Mouse (Mus musculus) lung, adult 2 months (tissue): Measurements from ENCODE around the gene Ier2. TPM values are rescaled to one million over a fixed set of nuclear protein-coding genes. Genes with fewer than 3 reads are reported as not detected.
"Not testable (repeated sequence)": the region's sequence is repeated elsewhere in the genome, so short reads cannot be mapped to it uniquely, and the experiment has no call there.

Experiments
- DNase-seq: peaks from one replicate; pipeline ENCODE4 v3.0.0; 2022
- H3K4me1 ChIP-seq: fragments of 200-500 bp; 2 replicates; pipeline ENCODE4 v1.6.1; 2011; ENCODE audit warnings: low read length; ENCODE audit not compliant: control insufficient read depth, insufficient read depth
- H3K4me3 ChIP-seq: fragments of 200-500 bp; replicated peaks from 2 replicates; pipeline ENCODE3; 2011; ENCODE audit warnings: low read depth, mild to moderate bottlenecking, control low read depth, low read length; ENCODE audit errors: extremely low read depth
- CTCF ChIP-seq: fragments of 200-500 bp; IDR thresholded peaks from 2 replicates; pipeline ENCODE4 v1.5.1; 2011; ENCODE audit warnings: mild to moderate bottlenecking, low read length, control low read depth; ENCODE audit not compliant: insufficient read depth
- POLR2A ChIP-seq: fragments of 200-500 bp; IDR thresholded peaks from 2 replicates; pipeline ENCODE4 v1.6.1; 2011; ENCODE audit warnings: low read depth, mild to moderate bottlenecking, control low read depth, low read length, borderline replicate concordance; ENCODE audit errors: extremely low read depth
- WGBS: fragments of 180-500 bp; shearing (Covaris S2); methylation state at CpG from one replicate; pipeline ENCODE4 v1.1.7; 2018; 5-methylcytosine and 5-hydroxymethylcytosine counted together
- polyA plus RNA-seq: library from polyadenylated mRNA; depleted of rRNA; stranded (reverse); fragments of >200 nt; gene quantifications from 2 replicates; pipeline ENCODE4 v1.2.3, GENCODE M21; 2012

Ier2 gene
- polyA plus RNA-seq, 1 experiment: 47.1 TPM

DNA sequence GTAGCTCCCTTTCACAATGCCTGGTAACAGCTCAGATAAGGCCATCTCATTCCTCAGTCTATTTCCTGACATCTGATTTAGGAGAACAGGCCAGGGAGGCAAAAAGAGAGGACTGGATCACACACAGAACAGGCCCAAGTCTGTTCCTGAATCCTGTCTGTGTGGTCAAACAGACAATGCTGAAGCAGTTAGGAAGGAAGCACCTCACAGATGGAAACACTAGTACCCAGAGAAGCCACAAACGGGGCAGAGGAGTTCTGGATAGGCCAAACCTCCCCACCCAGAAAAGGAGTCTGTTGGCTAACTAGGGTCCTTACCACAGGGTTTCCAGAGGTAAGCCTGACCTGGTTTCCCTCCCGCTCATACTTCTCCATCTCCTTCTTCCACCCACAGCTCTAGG is 19.6 kb upstream of the Ier2 start:
- DNase-seq: no peak
- Histone ChIP-seq H3K4me1 (peaks cover 6% of the 10 kb centered on the region), H3K4me3 (no peak overlapping the region)
- 71% methylated on average over 2 of the region's 2 CpGs for whole genome bisulfite sequencing
- TF ChIP-seq POLR2A: no peak
- no peak for TF ChIP-seq CTCF

DNA sequence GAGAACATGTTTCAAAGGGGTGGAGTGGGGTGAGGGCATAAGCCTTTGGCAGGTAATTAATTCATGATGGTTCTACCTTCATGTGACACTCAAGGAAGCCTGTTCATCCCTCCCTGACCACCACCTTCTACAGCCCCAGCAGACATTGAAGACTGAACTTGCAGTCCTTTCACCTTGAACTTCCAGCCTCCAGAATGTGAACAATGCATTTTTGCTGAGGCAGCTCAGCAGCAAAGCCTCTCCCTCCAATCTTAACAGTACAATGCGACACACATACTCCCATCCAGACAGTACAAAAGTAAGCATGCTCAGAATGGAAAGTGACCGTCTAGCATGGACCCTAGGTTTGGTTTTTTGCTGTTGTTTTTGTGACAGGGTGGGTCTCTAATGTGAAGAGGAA is 18.8 kb upstream of the Ier2 start:
- no peak overlapping the region for H3K4me3 ChIP-seq
- 76% methylated on average over 2 of the region's 2 CpGs for WGBS
- TF ChIP-seq POLR2A (no peak), CTCF (no peak)
- H3K4me1 ChIP-seq: peaks cover 4% of the 10 kb centered on the region
- DNase-seq: no peak

DNA sequence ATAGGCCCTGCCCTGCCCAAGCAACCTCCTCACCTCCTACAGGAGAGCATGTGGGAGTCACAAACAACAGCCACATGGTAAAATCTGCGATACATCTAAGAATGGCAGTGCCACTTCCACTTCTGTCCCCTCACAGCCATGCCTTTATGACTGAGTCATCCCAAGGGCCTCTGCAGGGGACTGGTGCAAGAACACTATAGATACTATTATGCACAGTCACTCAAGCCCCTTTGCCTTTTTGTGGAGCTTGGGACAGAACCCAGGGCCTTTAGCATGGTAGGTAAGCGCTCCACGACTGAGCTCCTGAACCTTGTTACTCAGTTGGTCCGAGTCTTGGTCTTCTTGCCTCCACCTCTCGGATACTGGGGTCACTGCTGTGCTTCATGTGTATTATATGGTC is 14.7 kb upstream of the Ier2 start:
- Histone ChIP-seq H3K4me1 (no peaks in the 10 kb centered on the region), H3K4me3 (no peak overlapping the region)
- TF ChIP-seq POLR2A (no peak), CTCF (no peak)
- no peak for DNase-seq
- 90% methylated on average over 5 of the region's 5 CpGs for WGBS

DNA sequence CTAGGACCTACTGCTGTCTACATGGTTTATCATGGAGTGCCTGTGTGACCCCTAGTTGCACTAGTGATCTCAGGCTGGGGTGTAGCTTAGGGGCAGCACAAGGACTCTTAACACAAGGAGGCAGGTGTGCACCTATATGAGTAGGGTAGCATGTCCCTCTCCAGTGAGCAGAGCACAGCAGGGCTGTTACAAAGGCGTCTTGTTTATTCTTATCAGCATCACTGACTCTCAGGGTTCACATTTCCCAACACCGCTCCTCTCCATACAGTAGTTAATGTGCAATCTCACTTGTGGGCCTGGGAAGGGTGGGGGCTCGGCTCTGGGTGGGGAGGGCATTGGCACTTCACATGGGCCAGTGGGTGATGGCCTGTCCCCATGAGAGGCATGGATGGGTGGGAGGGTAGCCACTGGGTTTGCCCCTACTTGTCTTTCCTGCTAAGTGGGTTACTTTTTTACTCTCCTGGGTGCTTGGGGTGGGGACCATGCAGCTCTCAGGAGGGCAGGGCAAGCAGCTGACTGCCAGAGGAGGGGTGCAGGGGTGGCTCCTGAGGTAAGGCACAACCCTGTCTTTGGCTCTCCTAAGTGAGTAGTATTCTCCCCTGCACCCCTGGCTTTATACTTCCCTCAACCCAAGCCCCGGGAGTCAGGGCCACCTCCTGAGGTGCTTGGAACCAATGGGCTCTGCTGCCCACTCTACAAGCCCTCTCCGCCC is 7.8 kb upstream of the Ier2 start:
- 75% methylated on average over 5 of the region's 5 CpGs for WGBS
- not testable (repeated sequence) for H3K4me1 ChIP-seq, DNase-seq, H3K4me3 ChIP-seq

DNA sequence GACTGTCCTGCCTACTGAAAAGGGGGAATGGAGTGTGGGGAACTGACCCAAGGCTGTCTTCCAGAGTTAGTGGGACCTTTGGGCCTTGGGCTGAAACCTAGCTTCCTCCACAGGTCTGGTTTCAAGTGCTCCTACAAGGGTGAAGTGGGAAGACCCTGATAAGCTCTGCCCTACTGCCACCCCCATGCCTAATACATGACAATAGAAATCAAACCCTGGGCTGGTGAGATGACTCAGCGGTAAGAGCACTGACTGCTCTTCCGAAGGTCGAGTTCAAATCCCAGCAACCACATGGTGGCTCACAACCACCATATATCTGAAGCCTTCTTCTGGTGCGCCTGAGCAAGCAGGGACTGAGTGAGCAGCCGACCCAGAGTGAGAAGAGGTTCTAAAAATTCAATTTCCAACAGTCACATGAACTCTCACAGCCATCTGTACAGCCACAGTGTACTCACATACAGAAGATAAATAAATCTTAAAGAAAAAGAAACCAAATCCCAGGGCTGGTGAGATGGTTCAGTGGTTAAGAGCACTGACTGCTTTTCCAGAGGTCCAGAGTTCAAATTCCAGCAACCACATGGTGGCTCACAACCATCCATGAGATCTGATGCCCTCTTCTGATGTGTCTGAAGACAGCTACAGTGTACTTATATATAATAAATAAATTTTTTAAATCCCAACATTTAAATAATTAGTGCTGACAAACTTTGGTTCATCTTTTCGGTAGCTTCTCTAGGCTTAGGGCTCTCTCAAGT is 6.3 kb upstream of the Ier2 start:
- Histone ChIP-seq H3K4me1 (peaks cover 4% of the 10 kb centered on the region), H3K4me3 (no peak overlapping the region)
- no peak for TF ChIP-seq CTCF
- no peak for TF ChIP-seq POLR2A
- 77% methylated on average over 6 of the region's 6 CpGs for WGBS
- no peak for DNase-seq

DNA sequence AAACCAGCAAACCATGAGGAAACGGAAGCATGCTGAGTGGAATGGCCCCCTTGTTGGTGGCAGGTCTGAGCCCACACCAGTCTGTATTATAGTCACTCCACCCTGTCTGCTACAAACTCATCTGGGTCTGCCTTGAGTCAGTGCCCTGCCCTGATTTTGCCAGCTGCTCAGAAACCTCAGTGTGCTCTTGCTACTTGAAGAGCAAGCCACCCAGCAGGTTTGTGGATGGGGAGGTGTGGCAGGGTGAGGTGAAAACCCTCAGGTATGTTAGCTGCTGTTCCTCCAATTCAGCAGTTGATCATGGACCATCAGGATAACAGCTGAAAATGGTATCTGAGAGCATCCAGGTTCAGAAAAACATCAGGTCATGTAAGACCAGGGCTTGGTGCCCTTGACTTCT is 5.4 kb upstream of the Ier2 start:
- TF ChIP-seq POLR2A (no peak), CTCF (no peak)
- 48% methylated on average over 1 of the region's 1 CpGs for WGBS
- H3K4me1 ChIP-seq: peaks cover 4% of the 10 kb centered on the region
- DNase-seq: no peak
- H3K4me3 ChIP-seq: no peak overlapping the region

DNA sequence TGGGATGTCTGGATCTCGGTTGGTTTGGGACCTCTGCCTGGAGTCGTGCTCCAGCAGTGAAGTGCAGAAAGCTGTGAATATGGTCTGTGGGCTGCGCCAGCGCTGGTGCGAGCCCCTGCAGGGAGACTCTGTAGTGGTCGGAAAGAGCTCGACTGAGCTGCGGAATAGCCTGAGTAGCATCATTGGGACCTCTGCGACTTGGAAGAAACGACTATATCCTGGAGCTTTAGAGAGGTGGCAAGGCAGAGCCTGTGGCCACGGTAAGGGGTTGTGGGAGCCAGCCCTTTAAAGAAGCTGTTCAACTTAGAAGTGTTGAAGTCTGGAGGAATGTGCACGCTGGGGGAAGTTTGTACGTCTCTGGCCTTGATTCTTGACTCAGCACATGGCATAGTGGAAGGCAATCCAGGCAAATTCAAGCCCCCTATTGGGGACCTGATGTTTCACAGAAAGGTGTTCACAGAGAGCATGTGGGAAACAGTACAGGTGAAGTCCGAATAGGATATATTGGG is 2.8 kb upstream of the Ier2 start:
- no peak for DNase-seq
- Histone ChIP-seq H3K4me1 (peaks cover 4% of the 10 kb centered on the region), H3K4me3 (peak overlapping the region; percentile 74)
- TF ChIP-seq POLR2A (no peak), CTCF (no peak)
- 2% methylated on average over 14 of the region's 14 CpGs for WGBS

DNA sequence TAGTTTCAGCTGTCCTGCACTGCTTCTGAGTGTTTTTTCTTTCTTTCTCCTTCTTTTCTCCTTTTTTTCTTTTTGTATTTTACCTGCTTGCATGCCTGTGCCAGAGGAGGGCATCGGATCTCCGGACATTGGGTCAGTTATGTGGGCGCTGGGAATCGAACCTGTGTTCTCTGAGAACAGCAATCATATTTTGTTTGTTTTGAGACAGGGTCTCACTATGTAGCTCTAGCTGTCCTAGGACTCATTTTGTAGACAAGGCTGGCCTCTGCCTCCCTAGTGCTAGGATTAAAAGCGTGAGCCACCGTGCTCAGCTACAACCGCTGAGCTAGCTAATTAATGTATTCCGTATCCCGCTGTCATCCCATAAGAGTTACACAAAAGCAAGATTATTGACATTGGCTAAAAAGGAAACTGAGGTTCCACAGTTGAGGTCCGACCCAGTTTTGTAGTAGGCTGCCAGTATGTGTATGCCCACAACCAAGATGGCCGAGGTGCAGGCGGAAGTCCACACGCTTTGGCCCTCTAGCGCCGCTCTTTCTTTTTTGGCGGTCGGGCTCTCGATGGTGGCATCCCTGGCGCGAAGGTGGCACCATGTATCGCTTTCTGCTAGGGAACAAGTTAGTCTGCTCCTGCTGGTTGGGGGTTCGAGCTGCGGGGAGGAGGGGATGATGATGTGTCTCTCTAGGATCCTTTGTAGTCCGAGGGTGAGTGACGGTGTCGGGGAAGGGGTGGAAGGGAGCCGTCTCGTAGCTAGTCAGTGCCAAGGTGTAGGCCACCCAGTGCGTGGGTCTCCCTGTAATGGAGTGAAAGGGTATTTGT is 2.1 kb upstream of the Ier2 start:
- peak; percentile 80 for DNase-seq
- Histone ChIP-seq H3K4me1 (peaks cover 5% of the 10 kb centered on the region), H3K4me3 (peak overlapping the region; percentile 74)
- WGBS: under 1% methylated on average over 29 of the region's 29 CpGs
- TF ChIP-seq CTCF (0 out of 2 replicates have a peak, but pooled peaks have one; percentile 11), POLR2A (peak; percentile 58; the same call in 1 of the 2 replicates)

DNA sequence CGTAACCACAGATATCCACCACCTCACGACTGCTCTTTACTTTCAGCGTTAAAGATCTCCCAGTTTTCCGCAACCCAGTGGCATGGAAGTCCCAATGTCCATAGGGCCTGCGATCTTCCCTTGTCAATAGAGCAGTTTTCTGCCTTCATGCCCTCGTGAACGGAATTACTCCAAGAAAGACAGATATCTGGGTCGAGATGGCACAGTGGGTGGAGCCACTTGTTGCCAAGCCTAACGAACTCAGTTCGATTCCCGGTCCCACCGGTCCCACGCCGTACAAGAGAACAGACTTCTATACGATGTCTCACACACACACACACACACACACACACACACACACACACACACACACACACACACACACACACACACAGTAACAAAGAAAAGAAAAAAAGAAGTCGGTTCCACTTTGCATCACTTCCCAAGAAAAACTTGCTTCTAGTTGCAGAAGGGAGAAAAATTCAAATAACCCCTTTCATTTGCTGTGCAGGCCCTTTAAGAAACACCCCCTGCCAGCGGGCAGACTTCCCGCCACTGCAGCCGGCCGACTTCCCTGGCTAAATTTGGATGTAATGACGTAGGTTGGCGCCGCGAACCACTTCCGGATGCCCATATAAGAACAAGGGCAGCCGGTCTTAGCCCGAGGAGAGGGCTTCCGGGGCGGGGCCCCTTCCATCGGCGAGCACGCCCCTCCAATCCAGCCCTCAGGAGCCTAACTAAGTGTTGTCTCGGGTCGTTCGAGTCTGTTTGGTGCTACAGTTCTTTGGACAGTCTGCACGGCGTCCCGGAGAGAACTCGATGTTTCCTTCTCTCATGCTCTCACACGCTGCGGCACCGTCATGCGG is 1.1 kb upstream of the Ier2 start:
- peak; percentile 96 for DNase-seq
- WGBS: 2% methylated on average over 43 of the region's 43 CpGs
- TF ChIP-seq POLR2A (peak; percentile 90; the same call in 1 of the 2 replicates), CTCF (no peak)
- Histone ChIP-seq H3K4me3 (peak overlapping the region; percentile 74), H3K4me1 (peaks cover 11% of the 10 kb centered on the region)
